Mouse (Mus musculus): ENCODE results near the gene Coq2. TPM values are rescaled to one million over a fixed set of nuclear protein-coding genes. Genes with fewer than 3 reads are reported as not detected.
A peak's percentile ranks its signal among the peaks of the same experiment; 100 is the strongest.

Coq2 gene
- polyA plus RNA-seq (2015; fragmentation: Nextera tagmentation; extraction: Ambion mirVana), result 53.6 and 54.5 TPM in 2 replicates

- Histone ChIP-seq H3K4me1 (peaks cover 21% of the 10 kb centered on the region; the same call in 1 of the 2 replicates), H3K27me3 (no peaks in the 10 kb centered on the region), H3K4me2 (replicated peaks) (peak within 1 kb of the TSS; percentile 67), H3K36me3 (no peaks in the 10 kb centered on the region), H3K9ac (peak within 1 kb of the TSS; percentile 87), H3K27ac (replicated peaks) (0 out of 2 replicates have a peak within 1 kb of the TSS, but pooled peaks have one; percentile 65), H3K9me3 (replicated peaks) (no peaks in the 10 kb centered on the region), H3K4me3 (replicated peaks) (peak within 1 kb of the TSS; percentile 67)
- ATAC-seq (ENCODE audit: insufficient number of reproducible peaks, low FRiP score, low TSS enrichment, low read depth), result 0 out of 2 replicates have a peak, but pooled peaks have one; percentile 56
- 10% methylated on average over 17 of the region's 17 CpGs for WGBS
Measured at GRCm38 (mm10) chr5:100674711-100675376, at the start of gene Coq2. Gene Coq2, minus strand, starts transcription at chr5:100675140.

- Histone ChIP-seq H3K4me1 (peaks cover 9% of the 10 kb centered on the region; the same call in 1 of the 2 replicates), H3K9me3 (replicated peaks) (no peaks in the 10 kb centered on the region), H3K4me2 (replicated peaks) (peak within 1 kb of the TSS; percentile 96), H3K9ac (peak within 1 kb of the TSS; percentile 37), H3K36me3 (no peaks in the 10 kb centered on the region), H3K27ac (replicated peaks) (no peak within 1 kb of the TSS), H3K4me3 (replicated peaks) (peak within 1 kb of the TSS; percentile 55), H3K27me3 (no peaks in the 10 kb centered on the region; the same call in none of the 2 replicates)
- under 1% methylated on average over 56 of the region's 56 CpGs for WGBS
- peak; percentile 71 for ATAC-seq (ENCODE audit: insufficient number of reproducible peaks, low FRiP score, low TSS enrichment, low read depth)
Measured at GRCm38 (mm10) chr5:100719235-100720088, 44.5 kb upstream of the Coq2 start, which contains the start of gene Hpse. Gene Hpse, minus strand, starts transcription at chr5:100719716.

GRCm38 (mm10) chr5:100716762-100717161 lies 41.8 kb upstream of the Coq2 start:
- 90% methylated on average over 15 of the region's 15 CpGs for WGBS
- Histone ChIP-seq H3K36me3 (no peaks in the 10 kb centered on the region), H3K27ac (replicated peaks) (no peak overlapping the region), H3K4me3 (replicated peaks) (no peak overlapping the region), H3K9ac (no peak overlapping the region), H3K9me3 (replicated peaks) (no peaks in the 10 kb centered on the region), H3K4me1 (peaks cover 9% of the 10 kb centered on the region; the same call in 1 of the 2 replicates), H3K27me3 (no peaks in the 10 kb centered on the region; the same call in none of the 2 replicates), H3K4me2 (replicated peaks) (no peak overlapping the region)
- no peak for ATAC-seq (ENCODE audit: insufficient number of reproducible peaks, low FRiP score, low TSS enrichment, low read depth)

- Histone ChIP-seq H3K36me3 (no peaks in the 10 kb centered on the region), H3K9ac (no peak overlapping the region), H3K27ac (replicated peaks) (no peak overlapping the region), H3K9me3 (replicated peaks) (no peaks in the 10 kb centered on the region), H3K4me3 (replicated peaks) (no peak overlapping the region), H3K4me1 (0 out of 2 replicates have a peak, but pooled peaks cover 3% of the 10 kb centered on the region), H3K4me2 (replicated peaks) (no peak overlapping the region), H3K27me3 (no peaks in the 10 kb centered on the region)
- 88% methylated on average over 6 of the region's 6 CpGs for WGBS
- no peak for ATAC-seq (ENCODE audit: insufficient number of reproducible peaks, low FRiP score, low TSS enrichment, low read depth)
Measured at GRCm38 (mm10) chr5:100711219-100711618, 36.3 kb upstream of the Coq2 start.

- no peaks in the 10 kb centered on the region for H3K36me3 ChIP-seq
- no peak overlapping the region for H3K27ac ChIP-seq (replicated peaks)
- ATAC-seq (ENCODE audit: insufficient number of reproducible peaks, low FRiP score, low TSS enrichment, low read depth), result no peak
- no peak overlapping the region for H3K4me2 ChIP-seq (replicated peaks)
- H3K4me3 ChIP-seq (replicated peaks), result no peak overlapping the region
- 0 out of 2 replicates have a peak, but pooled peaks cover 3% of the 10 kb centered on the region for H3K4me1 ChIP-seq
- H3K27me3 ChIP-seq, result no peaks in the 10 kb centered on the region
- H3K9ac ChIP-seq, result no peak overlapping the region
- no peaks in the 10 kb centered on the region for H3K9me3 ChIP-seq (replicated peaks)
- 25% methylated on average over 2 of the region's 2 CpGs for WGBS
Measured at GRCm38 (mm10) chr5:100710012-100710411, 35.1 kb upstream of the Coq2 start.

- Histone ChIP-seq H3K27ac (replicated peaks) (no peak overlapping the region), H3K4me2 (replicated peaks) (no peak overlapping the region), H3K9ac (no peak overlapping the region), H3K4me3 (replicated peaks) (no peak overlapping the region), H3K27me3 (no peaks in the 10 kb centered on the region), H3K9me3 (replicated peaks) (no peaks in the 10 kb centered on the region), H3K36me3 (no peaks in the 10 kb centered on the region), H3K4me1 (0 out of 2 replicates have a peak, but pooled peaks cover 3% of the 10 kb centered on the region)
- ATAC-seq (ENCODE audit: insufficient number of reproducible peaks, low FRiP score, low TSS enrichment, low read depth), result no peak
- 87% methylated on average over 6 of the region's 6 CpGs for WGBS
Measured at GRCm38 (mm10) chr5:100709035-100709434, 34.1 kb upstream of the Coq2 start.

GRCm38 (mm10) chr5:100706675-100707074 lies 31.7 kb upstream of the Coq2 start:
- Histone ChIP-seq H3K27me3 (no peaks in the 10 kb centered on the region), H3K9me3 (replicated peaks) (no peaks in the 10 kb centered on the region), H3K4me2 (replicated peaks) (no peak overlapping the region), H3K36me3 (no peaks in the 10 kb centered on the region), H3K4me1 (0 out of 2 replicates have a peak, but pooled peaks cover 3% of the 10 kb centered on the region), H3K4me3 (replicated peaks) (no peak overlapping the region), H3K9ac (no peak overlapping the region), H3K27ac (replicated peaks) (no peak overlapping the region)
- ATAC-seq (ENCODE audit: insufficient number of reproducible peaks, low FRiP score, low TSS enrichment, low read depth), result no peak
- WGBS, result 60% methylated on average over 8 of the region's 8 CpGs

- 95% methylated on average over 2 of the region's 2 CpGs for WGBS
- H3K4me1 ChIP-seq, result no peaks in the 10 kb centered on the region
- H3K36me3 ChIP-seq, result no peaks in the 10 kb centered on the region
- H3K27ac ChIP-seq (replicated peaks), result no peak overlapping the region
- no peak for ATAC-seq (ENCODE audit: insufficient number of reproducible peaks, low FRiP score, low TSS enrichment, low read depth)
- H3K9ac ChIP-seq, result no peak overlapping the region
- H3K4me3 ChIP-seq (replicated peaks), result no peak overlapping the region
- H3K9me3 ChIP-seq (replicated peaks), result no peaks in the 10 kb centered on the region
- H3K4me2 ChIP-seq (replicated peaks), result no peak overlapping the region
- H3K27me3 ChIP-seq, result no peaks in the 10 kb centered on the region
Measured at GRCm38 (mm10) chr5:100704272-100704671, 29.3 kb upstream of the Coq2 start.

- H3K27me3 ChIP-seq, result no peaks in the 10 kb centered on the region
- no peak overlapping the region for H3K4me3 ChIP-seq (replicated peaks)
- H3K4me1 ChIP-seq, result no peaks in the 10 kb centered on the region
- no peak overlapping the region for H3K9ac ChIP-seq
- H3K4me2 ChIP-seq (replicated peaks), result no peak overlapping the region
- no peak for ATAC-seq (ENCODE audit: insufficient number of reproducible peaks, low FRiP score, low TSS enrichment, low read depth)
- H3K9me3 ChIP-seq (replicated peaks), result no peaks in the 10 kb centered on the region
- no peak overlapping the region for H3K27ac ChIP-seq (replicated peaks)
- H3K36me3 ChIP-seq, result no peaks in the 10 kb centered on the region
- WGBS, result 86% methylated on average over 3 of the region's 3 CpGs
Measured at GRCm38 (mm10) chr5:100702325-100702724, 27.4 kb upstream of the Coq2 start.

GRCm38 (mm10) chr5:100700861-100701620 lies 26.1 kb upstream of the Coq2 start:
- Histone ChIP-seq H3K27me3 (no peaks in the 10 kb centered on the region), H3K27ac (replicated peaks) (no peak overlapping the region), H3K4me2 (replicated peaks) (no peak overlapping the region), H3K4me1 (no peaks in the 10 kb centered on the region), H3K4me3 (replicated peaks) (no peak overlapping the region), H3K36me3 (no peaks in the 10 kb centered on the region), H3K9me3 (replicated peaks) (no peaks in the 10 kb centered on the region), H3K9ac (no peak overlapping the region)
- ATAC-seq (ENCODE audit: insufficient number of reproducible peaks, low FRiP score, low TSS enrichment, low read depth), result no peak
- WGBS, result 78% methylated on average over 13 of the region's 13 CpGs

- Histone ChIP-seq H3K9ac (no peak overlapping the region), H3K27ac (replicated peaks) (no peak overlapping the region), H3K4me3 (replicated peaks) (no peak overlapping the region), H3K9me3 (replicated peaks) (no peaks in the 10 kb centered on the region), H3K4me1 (no peaks in the 10 kb centered on the region), H3K27me3 (no peaks in the 10 kb centered on the region), H3K4me2 (replicated peaks) (no peak overlapping the region), H3K36me3 (no peaks in the 10 kb centered on the region)
- WGBS, result 68% methylated on average over 2 of the region's 2 CpGs
- ATAC-seq (ENCODE audit: insufficient number of reproducible peaks, low FRiP score, low TSS enrichment, low read depth), result no peak
Measured at GRCm38 (mm10) chr5:100697886-100698285, 22.9 kb upstream of the Coq2 start.

Measured in embryonic facial prominence, embryonic 15.5 days (tissue).